Mouse (Mus musculus) stomach, postnatal 0 days (tissue): ENCODE results near the gene Ppm1k.

ENCODE experiments used
- CTCF ChIP-seq: IDR thresholded peaks from 2 replicates; pipeline ENCODE4 v1.5.1; 2016; ENCODE audit warnings: antibody characterized with exemption, low read depth, mild to moderate bottlenecking, moderate library complexity
- EP300 ChIP-seq: optimal IDR thresholded peaks from 2 replicates; pipeline ENCODE3; 2016; ENCODE audit warnings: antibody characterized with exemption

GRCm38 (mm10) chr6:57567630-57568029, 32.4 kb upstream of the Ppm1k start:
- TF ChIP-seq CTCF (no peak), EP300 (no peak)
